Mouse (Mus musculus): ENCODE results near the gene Ugt1a2.

Ugt1a2 gene

DNA sequence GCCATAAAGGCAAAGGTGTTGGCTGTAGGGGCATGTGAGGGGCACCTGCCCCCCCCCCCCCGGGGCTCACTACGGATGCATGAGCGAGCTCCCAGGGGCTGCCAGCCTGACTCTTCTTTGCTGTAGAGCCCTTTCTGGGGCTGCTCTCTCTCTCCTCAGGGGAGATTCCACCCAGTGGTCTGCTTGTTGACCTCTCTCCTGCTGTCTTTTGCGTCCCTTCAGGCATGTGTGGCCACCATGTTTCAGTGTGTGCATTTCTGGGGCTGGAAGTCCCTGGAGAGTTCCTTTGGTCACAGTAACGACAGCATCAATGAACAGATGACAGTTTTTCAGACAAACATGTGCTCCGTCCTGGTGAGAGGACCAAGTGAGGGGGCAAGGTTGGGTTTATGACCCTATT lies 58.0 kb downstream of the Ugt1a2 start:
- DNase-seq (ENCODE audit: low spot score) = no peak

DNA sequence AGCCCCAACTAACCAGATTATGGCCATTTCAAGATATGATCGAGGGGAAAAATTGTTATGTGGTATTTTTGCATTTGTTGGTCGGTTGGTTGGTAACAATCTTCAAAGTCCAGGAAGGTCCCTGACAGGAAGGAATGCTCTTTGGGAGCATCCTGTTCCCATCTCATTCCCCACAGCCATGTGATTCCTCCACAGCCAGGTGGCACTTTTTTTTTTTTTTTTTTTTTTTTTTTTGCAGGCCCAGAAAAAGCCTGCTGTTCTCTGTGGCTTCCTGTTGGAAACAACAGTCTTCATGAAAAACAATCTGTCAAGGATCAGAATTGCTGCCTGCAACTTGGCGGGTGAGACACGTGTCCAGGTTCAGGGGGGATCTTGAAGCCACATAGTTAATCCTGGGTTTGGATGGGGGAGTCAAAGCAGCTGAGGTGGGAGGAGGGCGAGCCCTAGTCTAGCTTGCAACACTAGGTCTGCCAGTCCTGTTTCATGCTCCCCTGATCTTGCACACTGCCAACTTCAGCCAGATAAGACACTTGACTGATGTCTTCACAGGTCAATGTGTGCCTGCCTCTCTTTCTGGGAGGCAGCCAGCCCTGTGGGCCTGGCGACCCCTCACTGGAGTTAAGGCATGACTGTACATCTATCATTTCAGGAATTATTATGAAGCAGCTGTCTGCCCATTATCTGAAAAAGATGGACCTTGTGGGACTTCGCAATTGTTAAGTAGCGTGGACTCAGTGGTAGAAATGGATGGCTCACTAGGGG lies 58.7 kb downstream of the Ugt1a2 start:
- DNase-seq (ENCODE audit: low spot score) = no peak

DNA sequence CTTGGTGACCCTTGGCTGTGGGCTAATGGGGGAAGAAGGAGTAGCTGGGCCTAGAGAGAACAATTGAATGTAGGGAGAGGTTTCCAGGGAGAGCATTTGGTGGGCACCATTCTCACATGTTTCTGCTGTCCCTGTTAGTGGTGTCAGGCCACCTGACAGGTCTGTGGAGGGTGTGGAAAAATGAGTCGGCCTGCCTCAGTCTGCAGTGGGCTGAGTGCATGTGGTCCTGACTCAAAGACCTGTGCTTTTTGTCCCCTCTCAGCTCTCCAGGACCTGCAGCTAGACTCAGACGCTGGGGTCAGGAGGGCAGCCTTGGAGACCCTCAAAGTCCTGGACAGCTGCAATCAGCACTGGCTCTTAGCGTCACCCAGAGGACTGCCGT lies 59.2 kb downstream of the Ugt1a2 start:
- DNase-seq (ENCODE audit: low spot score) = no peak

DNA sequence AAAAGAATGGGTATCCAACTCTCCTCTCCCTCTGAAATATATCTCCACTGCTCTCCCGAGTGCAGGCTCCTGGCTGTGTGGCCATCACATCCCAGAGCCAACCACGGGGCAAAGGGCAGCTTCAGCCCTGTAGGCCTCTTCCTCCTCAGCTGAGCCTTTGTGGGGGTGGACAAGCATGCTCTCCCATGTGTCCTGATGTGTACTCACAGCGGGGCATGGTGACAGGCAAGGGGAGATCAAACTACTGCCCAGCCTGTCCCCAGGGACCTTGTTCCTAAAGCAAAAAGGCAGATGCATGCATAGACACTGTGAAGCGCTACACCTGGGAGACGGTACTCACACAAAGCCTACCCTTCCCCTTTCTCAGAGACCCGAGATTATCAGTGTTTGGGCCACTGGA lies 59.7 kb downstream of the Ugt1a2 start:
- no peak for DNase-seq (ENCODE audit: low spot score)

DNA sequence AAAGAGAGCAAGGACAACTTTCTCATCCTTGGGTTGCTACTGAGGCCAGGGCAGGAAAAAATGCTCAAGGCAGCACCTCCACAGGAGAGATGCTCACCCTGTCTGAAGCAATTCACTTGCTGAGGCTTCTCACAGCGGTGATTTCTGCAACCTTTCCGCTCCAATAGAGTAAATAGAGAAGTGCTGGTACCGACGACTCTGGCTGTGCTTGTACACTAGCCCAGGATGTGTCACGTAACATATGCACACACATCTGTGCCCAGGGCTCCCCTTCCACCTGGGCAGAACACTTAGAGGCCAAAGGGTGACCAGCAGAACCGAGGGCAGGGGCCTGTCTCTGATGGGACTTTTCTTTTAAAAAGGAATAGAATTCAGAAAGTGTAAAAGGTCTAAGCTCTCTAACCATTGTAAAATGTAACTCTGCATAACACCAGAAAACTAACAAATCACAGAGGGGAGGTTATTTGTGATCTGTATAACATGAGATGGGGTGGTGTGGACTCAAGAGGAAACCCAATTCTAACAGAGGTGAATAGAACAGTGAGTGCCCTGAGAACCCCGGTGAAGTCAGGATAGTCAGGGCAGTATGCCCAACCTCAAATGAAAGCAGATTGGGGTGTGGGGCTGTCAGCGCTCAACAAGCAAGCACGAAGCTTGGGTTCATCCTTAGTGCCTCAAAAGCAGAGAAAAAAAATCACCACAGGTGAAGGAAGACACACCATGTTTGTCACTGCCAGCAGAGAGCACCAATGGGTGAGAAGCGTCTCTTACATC lies 60.4 kb downstream of the Ugt1a2 start:
- no peak for DNase-seq (ENCODE audit: low spot score)

DNA sequence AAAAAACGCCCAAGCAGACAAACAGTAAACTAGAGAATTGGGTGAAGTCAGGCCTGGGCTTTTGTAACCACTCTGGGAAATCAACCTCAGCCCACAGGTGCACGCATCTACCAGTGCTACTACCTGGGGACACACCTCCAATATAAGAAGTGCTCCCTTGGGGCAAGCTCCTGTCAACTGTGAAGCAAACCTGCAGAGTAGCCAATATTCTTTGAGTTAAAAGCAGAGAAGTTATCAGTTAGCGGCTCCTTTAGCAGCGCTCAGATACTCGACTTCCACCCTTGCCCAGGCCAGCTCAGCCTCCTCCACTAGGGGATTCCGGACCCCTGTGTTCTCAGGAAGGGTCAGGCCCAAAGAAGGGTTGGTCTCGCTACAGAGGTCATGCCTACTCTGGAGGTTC lies 61.3 kb downstream of the Ugt1a2 start:
- no peak for DNase-seq (ENCODE audit: low spot score)

DNA sequence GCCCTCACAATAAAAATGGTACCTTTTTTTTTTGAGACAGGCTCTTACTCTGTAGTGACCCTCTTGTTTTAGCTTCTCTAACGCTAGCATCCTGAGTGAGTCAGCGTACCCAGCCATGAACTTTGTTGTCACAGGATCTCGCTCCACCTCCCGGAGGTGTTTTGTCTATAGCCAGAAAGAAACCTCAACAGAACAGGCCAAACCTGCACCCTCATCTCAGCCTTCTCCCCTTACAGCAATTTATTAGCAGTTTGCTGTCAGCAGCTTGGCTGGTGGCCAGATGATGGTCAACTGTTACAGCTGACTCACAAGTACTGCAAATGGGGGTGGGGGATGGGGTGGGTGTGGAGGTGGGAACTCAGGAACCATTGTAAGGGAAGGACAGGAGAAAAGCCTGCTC lies 61.9 kb downstream of the Ugt1a2 start:
- no peak for DNase-seq (ENCODE audit: low spot score)

DNA sequence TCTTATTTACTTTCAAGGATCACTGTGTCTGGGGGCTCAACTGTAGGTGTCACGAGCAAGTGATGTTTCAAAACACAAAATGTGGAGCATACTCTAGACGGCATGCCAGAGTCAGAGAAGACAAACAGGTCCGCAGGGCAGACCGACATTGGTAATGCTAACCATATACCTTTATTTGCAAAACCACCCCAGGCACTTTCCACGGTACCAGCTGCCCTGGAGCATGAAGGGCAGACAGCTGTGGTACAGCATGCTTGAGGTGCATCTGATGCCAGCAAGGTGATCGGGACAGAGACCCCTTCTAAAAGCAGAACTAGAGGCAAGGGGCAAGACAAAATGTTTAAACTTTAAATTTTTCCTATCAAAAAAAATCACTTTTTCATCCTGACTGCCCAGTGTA lies 62.6 kb downstream of the Ugt1a2 start:
- DNase-seq (ENCODE audit: low spot score) = no peak

DNA sequence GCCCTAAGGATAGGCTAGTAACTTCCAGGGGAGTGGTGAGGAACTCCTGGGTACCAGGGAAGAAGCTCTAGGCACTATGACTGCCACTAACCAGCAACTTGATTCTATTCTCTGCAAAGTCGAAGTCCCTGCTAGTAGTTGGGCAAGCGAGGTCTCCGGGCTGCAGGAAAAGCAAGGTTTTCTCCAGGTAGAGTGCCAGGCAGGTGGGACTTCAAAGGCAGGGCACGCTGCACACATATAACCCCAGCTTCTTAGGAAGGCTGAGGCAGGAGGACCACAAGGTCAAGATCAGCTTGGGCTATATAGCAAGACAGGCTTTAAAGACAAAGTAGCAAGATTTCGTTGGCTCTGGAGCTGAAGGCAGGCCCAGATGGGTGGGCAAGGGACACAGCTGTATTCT lies 63.4 kb downstream of the Ugt1a2 start:
- DNase-seq (ENCODE audit: low spot score) = no peak

DNA sequence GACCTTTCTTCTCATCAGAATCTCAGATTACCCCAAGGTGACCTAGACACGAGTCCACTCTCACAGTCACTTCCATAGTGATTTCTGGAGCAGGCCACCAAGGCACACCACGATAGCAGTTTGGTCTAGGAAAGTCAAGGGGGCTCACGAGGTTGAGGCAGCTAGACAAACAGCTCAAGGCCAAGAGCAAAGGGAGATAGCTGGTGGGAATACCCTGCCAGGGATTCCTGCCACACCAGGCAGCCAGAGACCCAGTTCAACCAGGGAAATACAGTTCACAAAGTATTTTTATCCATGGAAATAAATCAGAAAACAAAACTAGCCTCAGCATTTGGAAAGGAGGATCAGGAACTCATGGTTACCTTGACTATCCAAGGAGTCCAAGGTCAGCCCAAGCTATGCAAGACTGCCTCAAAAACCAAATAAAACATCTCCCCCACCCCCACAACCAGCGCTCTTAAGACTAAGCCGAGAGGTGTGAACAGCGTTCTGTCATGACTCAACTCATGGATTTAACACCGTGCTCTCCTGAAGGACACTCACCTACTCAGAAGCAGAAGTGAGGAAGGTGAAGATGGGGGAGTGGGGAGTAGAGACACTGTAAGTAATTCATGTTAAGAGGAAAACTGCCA lies 64.0 kb downstream of the Ugt1a2 start:
- no peak for DNase-seq (ENCODE audit: low spot score)

DNA sequence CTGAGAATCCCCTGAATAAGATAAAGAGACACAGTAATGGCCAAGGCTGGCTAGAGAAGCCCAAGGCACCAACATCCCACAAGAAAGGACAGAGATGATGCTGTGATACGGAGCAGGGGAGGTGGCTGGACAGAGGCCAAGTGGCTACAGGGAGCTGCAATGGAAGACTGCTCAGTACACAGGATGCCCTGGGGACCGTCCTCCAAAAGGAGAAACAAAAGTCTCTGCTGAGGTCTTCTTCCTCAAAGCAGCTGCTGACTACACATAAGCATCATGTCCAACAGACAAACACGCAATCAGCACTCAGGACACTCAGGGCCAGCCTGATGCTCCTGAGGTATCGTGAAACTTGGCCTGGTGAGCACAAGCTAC lies 64.5 kb downstream of the Ugt1a2 start:
- no peak for DNase-seq (ENCODE audit: low spot score)

DNA sequence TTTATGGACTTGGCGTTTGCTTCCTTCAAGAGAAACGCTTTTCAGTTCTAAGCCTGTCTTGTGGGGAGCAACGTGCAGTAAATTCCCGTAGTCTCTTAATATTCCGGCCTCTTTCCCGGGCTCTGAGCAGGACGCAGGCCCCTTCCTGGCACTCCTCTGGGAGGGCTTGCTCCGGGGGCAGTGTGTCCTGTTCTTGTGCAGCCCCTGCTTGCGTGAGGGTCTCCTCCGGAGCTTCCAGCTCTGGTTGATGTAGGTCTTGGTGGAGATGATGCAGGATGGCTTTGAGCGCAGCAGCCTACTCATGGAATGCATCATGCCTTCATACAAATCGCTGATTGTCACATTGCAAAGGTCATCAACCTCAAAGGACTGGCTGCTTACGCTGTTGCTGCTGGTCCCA lies 65.7 kb downstream of the Ugt1a2 start:
- no peak for DNase-seq (ENCODE audit: low spot score)

DNA sequence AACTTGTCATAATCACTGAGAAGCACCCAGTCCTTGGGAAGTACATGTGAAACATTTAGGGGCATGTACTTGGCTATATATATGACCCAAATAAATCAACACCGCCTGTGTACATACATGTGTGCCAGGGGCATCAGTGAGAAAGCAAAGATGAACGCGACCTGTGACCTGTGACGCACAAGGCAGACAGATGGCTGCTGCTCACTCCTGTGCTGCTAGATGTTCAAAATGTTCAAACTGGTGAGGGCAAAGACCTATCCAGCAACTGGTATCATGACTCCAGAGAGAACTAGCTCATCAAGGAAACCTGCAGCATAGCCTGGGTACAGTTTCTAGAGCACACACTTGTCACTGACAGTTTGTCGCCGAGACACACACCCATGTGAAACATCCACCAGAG lies 67.1 kb downstream of the Ugt1a2 start:
- no peak for DNase-seq (ENCODE audit: low spot score)

DNA sequence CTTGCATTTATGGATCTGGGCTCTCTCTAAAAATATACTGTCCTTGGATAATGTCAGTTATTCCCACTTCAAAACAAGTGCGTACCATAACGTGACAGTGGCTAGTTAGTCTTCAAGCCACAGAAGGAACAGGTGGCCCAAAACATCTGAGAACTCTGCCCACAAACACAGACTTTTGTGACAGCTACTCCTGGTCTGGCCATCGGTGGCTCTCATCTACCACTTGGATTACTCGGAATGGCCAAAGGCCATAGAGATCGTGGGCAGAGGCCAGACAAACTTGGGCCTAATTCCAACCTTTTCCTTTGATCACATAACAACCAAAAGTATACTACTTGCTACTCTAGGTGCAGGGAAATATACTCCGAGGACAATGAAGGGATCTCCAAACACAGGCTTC lies 67.7 kb downstream of the Ugt1a2 start:
- no peak for DNase-seq (ENCODE audit: low spot score)
